Mouse (Mus musculus) brain, embryonic 18.5 days (tissue): ENCODE results near the gene Lhfpl2.

Experiments
- DNase-seq: peaks from one replicate; pipeline ENCODE4 v3.0.0-alpha.2; 2012; ENCODE audit warnings: low read depth, low spot score

The Lhfpl2 gene

GRCm38 (mm10) chr13:94174577-94175279, 117.1 kb downstream of the Lhfpl2 start:
- no peak for DNase-seq

- no peak for DNase-seq
These were observed 117.9 kb downstream of the Lhfpl2 start for GRCm38 (mm10) chr13:94175379-94176050.

- no peak for DNase-seq
These were observed 119.6 kb downstream of the Lhfpl2 start for GRCm38 (mm10) chr13:94177148-94177547.

- peak; percentile 77 for DNase-seq
These were observed 120.9 kb downstream of the Lhfpl2 start for GRCm38 (mm10) chr13:94178401-94179040.

DNA sequence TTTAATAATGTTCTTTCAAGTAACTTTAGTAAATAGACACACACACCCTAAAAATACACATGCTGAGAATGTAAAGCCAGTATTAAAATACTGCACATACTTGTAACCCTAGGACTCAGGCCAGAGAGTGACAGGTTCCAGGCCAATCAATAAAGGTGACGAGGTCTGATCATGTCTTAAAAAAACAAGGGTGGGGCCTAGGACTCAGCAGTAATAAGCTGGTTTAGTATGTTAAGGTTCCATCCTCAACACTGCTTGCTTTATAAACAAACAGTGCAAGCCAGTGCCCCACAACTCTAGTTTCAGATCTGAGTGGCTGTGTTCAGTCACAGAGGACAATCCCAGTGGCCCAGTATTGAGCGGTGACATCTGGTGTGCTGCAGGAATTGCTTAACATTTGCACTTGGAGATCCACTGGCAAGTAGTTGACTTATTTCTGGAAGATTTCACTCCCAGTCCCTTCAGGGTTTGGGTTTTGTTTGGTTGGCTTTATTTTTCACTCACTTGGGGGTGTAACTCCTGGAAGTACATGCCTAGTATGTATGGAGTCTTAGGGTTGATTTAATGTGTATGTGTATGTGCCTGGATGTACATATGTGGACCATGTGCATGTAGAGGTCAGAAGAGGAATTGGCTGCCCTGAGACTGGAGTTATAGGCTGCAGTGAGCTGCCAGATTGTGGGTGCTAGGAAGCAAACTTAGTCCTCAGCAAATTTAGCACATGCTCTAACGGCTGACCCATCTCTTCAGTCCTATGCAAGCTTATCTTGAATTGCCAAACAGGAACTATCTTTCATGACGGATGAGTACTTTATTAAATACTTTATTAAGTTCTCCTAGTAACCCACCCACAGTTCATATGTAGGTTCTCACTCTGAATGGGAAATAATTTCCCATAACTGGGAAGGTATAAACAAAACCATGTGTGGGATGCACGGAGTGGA, 123.2 kb downstream of the Lhfpl2 start:
- DNase-seq = no peak

DNA sequence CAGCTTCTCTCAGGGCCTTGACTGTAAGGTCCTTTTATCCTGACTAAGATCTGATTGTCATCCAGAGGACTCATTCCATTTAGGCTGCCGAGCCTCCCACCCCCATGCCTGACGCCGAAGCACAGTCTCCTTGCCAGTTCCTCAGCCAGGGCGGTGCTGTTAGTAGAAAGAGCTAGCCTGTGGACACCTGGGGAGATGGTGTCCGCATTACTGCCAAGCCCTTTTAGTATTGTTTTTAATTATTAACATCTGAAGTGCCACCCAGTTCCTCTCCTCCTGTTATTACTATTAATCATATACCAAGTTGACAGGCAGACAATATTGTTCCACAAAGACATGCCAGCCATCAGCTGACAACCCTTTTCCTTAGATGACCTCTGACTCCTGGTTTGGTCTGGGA, 124.4 kb downstream of the Lhfpl2 start:
- DNase-seq = no peak

GRCm38 (mm10) chr13:94183372-94184021, 125.9 kb downstream of the Lhfpl2 start:
- DNase-seq = no peak

DNA sequence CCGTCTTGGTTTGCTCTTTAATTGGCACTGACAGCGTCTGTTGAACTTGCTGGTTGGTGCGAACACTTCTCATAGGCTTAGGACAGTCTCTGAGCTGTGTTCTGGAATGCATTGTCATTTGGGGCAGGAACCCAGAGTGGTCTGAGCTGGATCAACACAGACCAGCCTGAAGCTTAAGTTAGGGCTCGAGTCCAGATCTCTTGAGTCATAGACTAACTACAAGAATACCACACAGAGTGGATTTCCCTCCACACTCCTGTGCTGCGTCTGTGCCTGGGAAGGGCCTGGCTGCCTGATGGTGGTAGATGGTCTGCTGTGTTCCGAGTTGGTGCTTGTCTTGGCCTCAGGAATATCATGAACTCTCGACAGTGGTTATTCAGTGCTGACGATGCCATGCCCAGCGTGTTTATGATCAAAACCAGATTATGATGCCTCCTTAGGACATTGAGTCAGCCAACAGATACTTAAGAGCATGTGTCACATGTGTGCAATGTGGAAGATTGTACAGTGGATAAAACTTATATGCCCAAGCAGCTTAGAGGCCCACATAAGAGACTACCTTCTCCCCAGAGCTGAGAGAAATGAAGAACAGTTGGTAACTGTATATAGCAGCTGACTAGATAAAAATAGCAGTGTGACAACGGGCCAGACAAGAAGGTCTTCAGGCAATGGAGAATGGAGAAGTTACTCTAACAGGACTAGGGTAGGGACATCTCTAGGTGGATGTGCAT, 127.3 kb downstream of the Lhfpl2 start:
- no peak for DNase-seq

- no peak for DNase-seq
These were observed 128.0 kb downstream of the Lhfpl2 start for GRCm38 (mm10) chr13:94185631-94186030.

DNA sequence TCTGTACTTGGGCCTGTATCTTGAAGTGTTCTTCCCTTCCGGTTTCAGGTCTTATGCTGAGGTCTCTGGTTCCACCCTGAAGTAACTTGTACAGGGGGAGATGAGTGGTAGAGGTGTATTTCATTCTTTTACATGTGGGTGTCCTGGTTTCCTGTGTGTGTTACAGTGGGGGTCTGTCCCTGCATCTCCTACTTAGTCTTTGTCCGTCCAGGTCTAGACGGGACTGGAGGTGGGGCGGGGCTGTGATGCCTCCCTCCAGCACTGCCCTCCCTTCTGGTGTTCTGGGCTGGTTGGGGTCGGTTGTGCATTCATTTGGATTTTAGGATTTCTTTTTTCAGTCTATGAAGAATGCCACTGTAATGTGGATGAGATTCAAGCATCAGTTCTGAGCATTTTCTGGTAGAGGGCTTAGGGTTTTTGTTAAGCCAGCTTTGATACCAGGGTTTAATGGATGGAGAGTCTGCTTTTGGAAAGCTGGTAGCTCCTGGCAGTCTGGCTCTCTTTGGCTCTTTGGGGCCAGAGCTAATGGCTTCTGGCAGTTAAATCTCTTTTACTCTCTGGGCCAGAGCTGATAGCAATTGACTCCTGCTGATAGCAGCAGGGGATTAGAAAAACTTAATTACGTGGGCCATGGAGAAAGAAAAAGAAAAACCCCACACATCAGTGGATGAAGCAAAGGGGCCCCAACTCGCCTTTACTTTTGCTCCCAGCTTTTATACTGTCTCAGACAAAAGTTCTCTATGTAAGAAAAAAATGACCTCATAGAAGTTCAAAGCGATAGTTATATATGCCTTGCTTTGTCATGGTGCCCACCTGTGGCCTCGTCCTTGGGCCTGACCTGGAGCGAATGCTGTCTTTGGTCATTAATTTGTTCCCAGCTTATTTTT, 130.8 kb downstream of the Lhfpl2 start:
- no peak for DNase-seq

DNA sequence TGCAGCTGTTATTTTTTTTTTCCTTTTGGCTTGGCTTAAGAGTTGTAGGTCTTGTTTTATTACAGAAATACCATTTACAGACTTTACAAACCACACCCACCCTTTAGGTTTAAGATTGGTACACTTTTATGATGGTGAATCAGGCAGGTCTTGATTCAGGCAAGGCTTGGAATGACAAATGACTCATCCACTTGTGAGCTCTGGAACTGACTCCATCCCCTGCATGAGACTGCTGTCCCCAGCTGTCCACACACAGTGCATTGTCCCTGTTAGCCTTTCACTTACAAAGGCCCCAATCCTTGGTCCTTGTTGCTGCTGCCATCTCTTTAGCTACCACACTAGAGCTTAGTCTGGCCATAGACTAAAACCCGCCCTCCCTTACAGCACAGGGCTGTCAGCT, 132.8 kb downstream of the Lhfpl2 start:
- no peak for DNase-seq

- no peak for DNase-seq
These were observed 135.6 kb downstream of the Lhfpl2 start for GRCm38 (mm10) chr13:94193227-94193626.

DNA sequence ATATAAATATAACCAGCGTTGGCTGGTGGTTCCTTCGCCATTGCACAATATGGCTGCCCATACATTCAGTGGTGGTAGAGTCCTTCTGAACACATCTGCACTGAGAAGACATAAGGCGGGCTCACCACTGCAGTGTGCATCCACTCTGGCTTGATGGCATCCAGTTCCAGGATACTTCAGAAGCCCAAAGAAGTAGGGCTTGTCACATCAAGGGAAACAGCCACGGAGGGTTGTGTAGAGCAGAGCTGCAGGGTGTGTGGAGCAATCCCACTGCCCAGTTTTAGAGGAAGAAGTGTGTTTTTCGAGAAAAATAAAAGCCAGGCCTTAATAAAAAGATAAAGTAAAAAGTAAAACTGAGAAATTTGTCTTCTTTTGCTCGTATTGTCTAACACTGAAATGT, 141.0 kb downstream of the Lhfpl2 start:
- DNase-seq = no peak

DNA sequence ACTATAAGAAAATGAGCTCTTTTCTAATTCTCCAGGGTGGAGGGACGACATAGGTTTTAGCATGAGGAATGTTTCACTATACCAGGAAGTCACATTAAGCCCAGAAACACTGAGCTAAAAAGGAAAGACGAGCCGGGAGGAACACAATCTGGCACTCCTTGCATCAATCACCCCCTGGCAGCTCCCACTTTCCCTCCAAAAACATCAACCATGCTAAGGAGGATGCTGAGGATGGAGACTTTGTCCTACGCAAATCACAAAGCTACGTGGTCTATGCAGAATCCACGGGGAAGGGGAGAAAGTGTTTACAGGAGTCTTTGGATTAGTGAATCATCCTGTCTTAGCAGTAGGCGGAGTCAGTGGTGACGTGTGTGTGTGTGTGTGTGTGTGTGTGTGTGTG, 142.2 kb downstream of the Lhfpl2 start:
- DNase-seq = no peak

GRCm38 (mm10) chr13:94205234-94205633, 147.6 kb downstream of the Lhfpl2 start:
- no peak for DNase-seq

DNA sequence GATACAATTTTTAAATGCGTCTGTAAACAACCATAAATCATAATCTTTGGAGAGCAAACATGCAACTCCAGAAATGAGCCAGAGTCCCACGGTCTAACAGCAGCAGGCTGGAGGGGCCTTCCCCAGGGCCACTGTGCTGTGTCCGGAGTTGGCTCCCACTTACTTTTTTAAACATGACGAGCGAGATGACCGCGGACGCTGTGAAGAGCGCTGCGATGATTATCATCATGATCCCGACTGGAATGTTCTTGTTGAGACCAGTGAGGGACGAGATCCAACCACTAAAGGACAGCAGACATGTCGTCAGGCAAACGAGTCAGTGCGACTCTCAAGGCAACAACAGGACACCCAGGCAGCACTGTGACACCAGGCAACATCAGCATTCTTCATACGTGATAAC, 150.4 kb downstream of the Lhfpl2 start:
- DNase-seq = no peak

GRCm38 (mm10) chr13:94208892-94209291, 151.3 kb downstream of the Lhfpl2 start:
- no peak for DNase-seq

- no peak for DNase-seq
These were observed 153.9 kb downstream of the Lhfpl2 start for GRCm38 (mm10) chr13:94211236-94212119.

DNA sequence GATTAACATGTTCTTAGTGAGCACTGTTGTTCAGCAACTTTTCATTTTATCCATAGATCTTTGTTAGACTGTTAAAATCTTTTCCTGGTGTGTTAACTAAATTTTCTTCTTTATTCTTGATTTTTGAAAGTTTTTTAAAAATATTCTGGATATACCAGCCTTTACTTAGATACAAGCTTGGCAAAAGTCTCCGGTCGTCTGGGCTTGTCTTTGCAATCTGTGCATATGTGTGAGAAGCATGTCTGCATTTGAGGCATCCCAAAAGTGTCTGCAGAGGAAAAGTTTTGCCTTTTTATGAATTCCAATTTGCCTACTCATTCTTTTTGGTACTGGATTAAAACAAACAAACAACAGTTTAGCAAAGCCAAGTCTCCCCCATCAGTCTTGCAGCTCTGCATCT, 154.6 kb downstream of the Lhfpl2 start:
- DNase-seq = peak; percentile 39
